Mouse (Mus musculus): ENCODE data around the gene Plaur.
"Not testable (repeated sequence)": the region's sequence is repeated elsewhere in the genome, so short reads cannot be mapped to it uniquely, and the experiment has no call there.

Gene Plaur

GRCm38 (mm10) chr7:24476338-24476737 lies 14.1 kb downstream of the Plaur start:
- no peak for DNase-seq (ENCODE audit: extremely low read depth, insufficient read length, low spot score)

DNA sequence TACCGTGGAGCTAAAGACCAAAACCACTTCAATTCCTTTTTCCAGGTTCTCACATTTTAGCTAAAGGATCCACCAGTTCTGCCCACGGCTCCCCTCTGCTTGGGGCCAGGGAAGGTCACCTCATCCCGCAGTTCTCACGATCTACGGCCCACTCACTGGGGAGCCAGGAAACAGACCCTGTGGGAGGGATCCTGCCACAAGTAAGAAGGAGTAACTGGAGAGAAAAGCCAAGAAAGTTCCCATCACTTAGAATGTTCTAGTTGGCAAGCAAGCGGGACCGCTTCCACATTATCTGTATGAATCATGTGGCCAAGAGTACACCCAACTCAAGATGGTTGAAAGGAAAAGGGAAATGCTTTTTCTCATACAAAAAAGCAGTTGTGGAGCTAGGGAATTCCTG lies 14.6 kb downstream of the Plaur start:
- DNase-seq (ENCODE audit: extremely low read depth, insufficient read length, low spot score): no peak

DNA sequence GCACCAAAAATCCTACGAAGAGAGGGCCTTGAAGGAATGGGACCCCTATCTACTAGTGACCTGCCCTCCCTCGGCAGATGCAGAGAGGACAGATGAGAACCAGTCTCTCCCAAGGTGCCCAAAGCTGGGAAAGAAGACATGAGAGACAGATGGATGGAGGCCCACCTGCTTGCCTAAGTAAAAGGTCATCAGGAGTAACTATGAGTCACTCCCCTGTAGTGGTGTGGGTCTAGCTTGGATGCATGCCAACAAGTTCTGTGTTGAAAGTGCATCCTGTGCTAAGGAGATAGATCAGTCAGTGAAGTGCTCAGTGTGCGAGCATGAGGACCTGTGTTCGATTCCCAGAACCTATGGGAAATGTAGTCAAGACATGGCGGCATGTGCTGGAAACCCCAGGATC lies 16.6 kb downstream of the Plaur start:
- DNase-seq (ENCODE audit: extremely low read depth, insufficient read length, low spot score): no peak

DNA sequence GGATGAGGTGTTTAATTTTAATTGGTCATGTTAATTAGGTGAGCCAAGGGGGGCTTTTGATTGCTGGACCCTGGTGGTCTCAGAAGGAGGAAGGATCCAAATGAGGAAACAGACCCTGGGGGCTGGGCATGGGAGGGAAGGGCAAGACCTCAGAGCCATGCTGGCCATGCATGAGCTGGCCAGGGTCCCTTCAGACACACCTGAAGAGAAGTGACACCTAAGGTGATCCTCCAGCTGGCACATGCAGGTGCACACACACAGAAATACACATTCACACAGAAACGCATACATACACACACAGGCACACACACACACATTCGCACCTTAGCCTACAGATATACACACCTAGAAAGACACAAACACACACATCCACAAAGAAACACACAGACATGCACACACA lies 17.4 kb downstream of the Plaur start:
- DNase-seq (ENCODE audit: extremely low read depth, insufficient read length, low spot score): no peak

DNA sequence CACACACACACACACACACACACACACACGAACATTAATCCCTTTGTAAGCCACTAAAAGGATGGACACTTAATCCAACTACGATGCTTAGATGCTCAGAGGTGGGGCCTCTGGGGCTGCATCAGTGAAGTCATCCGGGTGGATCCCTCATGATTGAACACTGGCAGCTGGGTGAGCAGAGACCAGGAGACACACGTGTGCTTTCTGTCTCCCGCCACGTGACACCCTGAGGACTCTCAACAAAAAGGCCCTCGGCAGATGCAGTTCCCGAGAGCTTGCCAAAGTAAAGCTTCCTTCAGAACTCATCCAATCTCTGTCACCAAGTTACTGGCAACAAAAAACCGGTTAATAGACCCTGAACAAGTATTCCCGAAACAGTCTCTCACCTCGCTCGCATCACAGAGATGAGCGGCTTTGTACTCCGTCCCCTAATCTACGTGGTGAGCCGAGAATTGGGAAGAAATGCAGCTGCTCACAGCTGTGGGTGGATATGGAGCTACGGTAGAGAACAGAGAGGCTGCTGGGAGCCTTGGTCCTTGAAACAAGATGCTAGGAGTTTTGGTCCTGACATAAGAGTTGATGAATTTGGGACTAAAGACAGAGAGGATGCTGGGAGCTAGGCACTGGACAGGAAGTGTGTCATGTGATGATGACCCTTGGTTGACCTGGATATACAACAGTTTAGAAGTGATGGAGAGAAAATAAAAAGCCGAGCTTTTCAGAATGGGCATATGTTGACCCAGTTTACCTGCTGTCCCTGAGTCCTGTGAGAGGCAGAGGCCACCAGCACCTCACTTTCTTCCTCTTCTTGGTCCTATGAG lies 18.0 kb downstream of the Plaur start:
- DNase-seq (ENCODE audit: extremely low read depth, insufficient read length, low spot score): no peak

- no peak for DNase-seq (ENCODE audit: extremely low read depth, insufficient read length, low spot score)
These were observed 18.7 kb downstream of the Plaur start for GRCm38 (mm10) chr7:24480986-24481473.

- DNase-seq (ENCODE audit: extremely low read depth, insufficient read length, low spot score): no peak
These were observed 19.4 kb downstream of the Plaur start, which contains the start of gene Cadm4 for GRCm38 (mm10) chr7:24481474-24482207. TSS of gene Cadm4 (plus strand) at chr7:24482023.

DNA sequence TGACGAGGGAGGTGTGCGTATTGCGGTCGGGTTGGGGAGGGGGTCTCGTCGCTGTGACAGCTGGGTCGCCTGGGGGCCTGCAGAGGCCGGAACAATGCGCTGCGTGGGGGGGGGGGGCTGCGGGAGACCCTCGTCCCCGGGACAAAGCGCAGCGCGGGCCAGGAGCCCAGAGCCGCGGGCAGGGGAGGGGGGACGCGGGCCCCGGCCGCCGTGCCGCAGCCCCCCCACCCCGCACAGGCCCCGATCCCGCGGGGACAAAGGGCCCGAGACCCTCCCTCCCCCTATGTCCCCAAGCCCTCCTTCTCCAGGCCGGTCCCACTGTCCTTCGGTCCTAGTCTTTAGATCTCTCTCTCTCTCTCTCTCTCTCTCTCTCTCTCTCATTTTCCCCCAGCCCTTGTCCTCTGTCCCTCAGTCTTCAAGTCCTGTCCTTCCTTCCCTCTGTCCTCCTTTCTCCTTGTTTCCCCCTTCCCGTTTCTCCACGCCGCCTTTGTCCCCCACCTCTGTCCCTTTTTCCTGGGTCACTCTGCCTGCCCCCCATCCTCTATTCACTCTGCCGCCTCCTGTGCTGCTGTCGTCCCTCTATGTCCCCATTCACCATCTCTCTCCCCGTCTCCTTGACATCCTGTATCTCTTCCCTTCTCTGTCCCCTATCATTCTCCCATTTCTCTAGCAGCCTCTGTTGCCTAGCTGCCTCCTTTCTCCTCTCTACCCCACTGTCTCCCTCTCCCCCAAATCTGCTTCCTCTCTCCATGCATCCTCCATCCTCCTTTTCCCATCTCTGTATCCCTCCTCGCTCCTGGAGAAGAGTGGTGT lies 20.1 kb downstream of the Plaur start:
- DNase-seq (ENCODE audit: extremely low read depth, insufficient read length, low spot score): no peak

DNA sequence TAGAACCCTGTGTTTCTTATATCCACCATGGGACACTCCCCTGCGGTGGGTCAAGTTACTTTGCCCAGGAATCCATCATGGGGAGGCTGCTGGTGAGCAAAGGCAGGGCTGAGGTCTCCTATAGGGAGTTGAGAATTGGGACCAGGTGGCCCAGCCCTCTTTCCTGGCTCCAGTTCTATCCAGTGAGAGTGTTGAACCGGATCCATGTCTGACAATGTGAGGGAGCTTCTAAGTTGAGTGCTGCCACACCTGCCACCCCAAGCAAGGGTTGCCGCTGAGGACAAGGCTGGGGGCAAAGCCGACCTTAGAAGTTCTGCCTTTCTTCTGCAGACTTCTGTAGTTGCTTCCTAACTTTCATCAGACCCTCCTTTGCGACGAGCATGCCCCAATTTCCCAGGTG lies 21.0 kb downstream of the Plaur start:
- DNase-seq (ENCODE audit: extremely low read depth, insufficient read length, low spot score): not testable (repeated sequence)

GRCm38 (mm10) chr7:24485481-24485880 lies 23.2 kb downstream of the Plaur start:
- no peak for DNase-seq (ENCODE audit: extremely low read depth, insufficient read length, low spot score)

DNA sequence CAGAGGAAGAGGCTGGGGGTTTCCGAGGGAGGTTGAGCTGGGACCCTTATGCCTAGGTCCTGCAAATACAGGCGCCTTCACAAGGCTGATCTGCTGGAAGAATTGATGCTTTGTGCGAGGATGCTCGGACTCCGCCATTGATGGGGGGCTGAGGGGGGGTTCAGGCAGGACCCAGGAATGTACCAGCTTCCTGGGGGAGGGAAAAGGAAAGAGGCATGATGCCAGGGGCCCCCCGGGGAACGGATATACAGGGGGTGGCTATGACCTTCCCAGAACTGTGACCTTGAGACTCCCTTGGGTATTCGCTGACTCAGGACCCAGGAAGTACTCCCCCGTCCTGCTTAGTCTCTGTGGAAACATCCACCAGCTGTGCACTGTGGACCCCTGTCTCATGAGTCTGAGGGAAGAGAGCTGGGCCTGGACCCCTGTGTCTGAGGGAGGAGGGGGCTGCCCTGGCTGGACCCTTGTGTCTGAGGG lies 24.4 kb downstream of the Plaur start:
- no peak for DNase-seq (ENCODE audit: extremely low read depth, insufficient read length, low spot score)

GRCm38 (mm10) chr7:24487403-24487802 lies 25.1 kb downstream of the Plaur start:
- no peak for DNase-seq (ENCODE audit: extremely low read depth, insufficient read length, low spot score)

GRCm38 (mm10) chr7:24488303-24488702 lies 26.0 kb downstream of the Plaur start:
- no peak for DNase-seq (ENCODE audit: extremely low read depth, insufficient read length, low spot score)

DNA sequence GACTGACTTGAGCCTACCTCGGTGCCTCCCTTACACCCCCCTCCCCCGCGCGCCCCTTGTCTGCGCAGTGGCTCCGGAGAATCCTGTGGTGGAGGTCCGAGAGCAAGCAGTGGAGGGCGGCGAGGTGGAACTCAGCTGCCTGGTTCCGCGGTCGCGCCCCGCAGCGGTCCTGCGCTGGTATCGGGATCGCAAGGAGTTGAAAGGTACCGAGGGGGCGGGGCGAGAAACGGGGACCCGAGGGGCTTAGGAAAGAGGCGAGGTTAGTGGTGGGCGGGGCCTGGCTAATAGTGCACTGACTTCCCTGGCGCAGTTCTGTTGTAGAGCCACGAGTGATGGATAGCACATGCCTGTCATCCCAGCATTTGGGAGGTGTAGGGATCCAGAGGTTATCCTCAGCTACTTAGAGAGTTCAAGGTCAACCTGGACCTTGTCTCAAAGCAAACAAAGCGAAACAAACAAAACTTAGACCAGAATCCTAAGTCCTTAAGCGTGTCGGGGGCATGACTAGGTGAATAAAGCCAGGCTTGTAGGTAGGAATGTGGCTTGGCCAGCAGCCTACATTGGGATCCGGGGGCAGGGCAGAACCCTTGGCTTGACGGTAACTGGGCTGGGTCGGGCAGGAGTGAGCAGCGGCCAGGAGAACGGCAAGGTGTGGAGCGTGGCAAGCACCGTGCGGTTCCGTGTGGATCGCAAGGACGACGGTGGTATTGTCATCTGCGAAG lies 37.7 kb downstream of the Plaur start:
- DNase-seq (ENCODE audit: extremely low read depth, insufficient read length, low spot score): no peak

DNA sequence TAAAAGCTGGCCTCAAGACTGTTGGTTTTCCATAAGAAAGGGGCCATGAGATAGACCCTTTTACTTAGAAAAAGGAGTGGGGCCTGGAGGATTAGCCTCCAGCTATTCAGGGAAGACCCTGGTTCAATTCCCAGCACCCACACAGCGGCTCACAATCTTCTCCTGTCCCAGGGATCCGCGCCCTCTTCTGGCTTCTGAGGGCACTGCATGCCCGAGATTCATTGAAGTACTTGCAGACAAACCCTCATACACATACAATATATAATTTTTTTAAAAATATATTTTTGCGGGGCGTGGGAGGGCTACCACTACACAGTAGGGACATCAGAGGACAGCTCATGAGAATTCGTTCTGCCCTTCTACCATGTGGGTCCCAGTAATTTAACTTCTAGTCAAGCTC lies 38.6 kb downstream of the Plaur start:
- DNase-seq (ENCODE audit: extremely low read depth, insufficient read length, low spot score): no peak

- DNase-seq (ENCODE audit: extremely low read depth, insufficient read length, low spot score): no peak
These were observed 39.2 kb downstream of the Plaur start for GRCm38 (mm10) chr7:24501492-24501891.

DNA sequence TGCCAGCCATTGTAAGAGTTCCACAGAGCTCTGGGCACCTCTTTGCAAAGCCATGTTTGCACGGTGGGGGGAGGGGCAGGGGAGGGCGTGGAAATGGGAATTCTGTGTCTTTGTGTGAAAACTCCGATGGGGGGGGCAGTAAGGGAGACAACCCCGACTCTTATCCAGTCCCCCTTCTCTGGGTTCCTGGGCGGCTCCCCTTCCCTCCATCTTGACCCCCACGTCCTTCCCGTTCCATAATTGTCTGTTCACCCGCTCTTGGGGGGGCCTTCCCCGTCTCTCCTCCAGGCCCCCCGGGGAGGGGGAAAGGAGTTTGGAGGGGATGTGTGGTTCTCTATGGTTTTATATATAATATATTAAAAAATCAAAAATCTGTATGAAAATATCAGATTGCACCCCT lies 41.7 kb downstream of the Plaur start:
- no peak for DNase-seq (ENCODE audit: extremely low read depth, insufficient read length, low spot score)

GRCm38 (mm10) chr7:24504868-24505267 lies 42.6 kb downstream of the Plaur start:
- no peak for DNase-seq (ENCODE audit: extremely low read depth, insufficient read length, low spot score)

DNA sequence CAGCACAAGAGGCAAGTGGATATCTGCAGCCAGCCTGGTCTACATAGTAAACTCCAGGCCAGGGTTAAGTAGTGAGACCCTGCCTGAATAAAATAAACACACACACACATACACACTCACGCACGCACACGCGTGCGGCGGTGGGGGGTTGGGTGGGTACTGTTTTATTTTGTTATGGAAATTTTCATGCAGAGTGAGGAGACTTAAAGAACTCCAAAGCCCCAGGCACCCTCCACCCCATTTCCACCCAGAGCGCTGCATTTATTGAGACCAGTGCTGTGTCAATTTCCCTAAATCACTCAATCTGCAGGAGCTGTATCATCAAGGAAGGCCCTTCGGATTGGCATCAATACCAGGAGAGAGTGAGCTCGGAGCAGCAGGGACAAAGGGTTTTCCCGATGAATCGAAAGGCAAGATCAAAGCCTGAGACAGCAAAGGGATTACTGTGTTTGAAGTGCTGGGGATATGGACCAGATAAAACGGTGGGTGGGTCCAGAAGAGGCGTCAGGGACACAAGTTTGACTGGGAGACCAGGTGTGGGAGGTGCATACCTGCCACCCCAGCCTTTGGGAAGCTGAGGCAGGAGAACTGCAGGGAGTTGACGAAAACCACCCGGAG lies 43.3 kb downstream of the Plaur start:
- DNase-seq (ENCODE audit: extremely low read depth, insufficient read length, low spot score): no peak

GRCm38 (mm10) chr7:24506065-24506459 lies 43.8 kb downstream of the Plaur start:
- no peak for DNase-seq (ENCODE audit: extremely low read depth, insufficient read length, low spot score)
